In the genomic region with DNA sequence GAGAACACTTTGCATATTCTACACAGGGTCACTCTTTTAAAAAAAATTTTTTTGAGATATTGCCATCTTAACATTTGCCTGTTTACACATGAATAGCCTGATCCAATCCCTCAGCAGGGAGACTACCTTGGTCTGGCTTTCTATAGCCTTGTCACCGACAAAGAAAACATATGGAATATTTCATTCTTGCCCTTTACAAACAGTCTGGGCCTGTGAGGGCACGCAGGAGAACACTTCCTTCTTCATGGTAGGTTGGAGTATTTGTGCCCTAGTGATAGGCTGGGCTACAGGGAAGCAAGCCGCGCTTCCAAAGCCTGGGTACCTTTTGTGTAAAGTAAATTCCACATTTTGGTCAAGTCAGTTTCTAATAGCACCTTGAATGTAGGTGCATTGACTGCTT, we compare ENCODE assay signal across 19 mouse cellular contexts. TPM values are rescaled to one million over a fixed set of nuclear protein-coding genes. Genes with fewer than 3 reads are reported as not detected.
A peak's percentile ranks its signal among the peaks of the same experiment; 100 is the strongest.
DNase-seq lines count a peak whose midpoint lies in the region; ATAC-seq and TF ChIP-seq lines count a peak whose summit lies in the region.
"Had no signal": no experiment of that assay in that cellular context is flagged by ENCODE, and none has a peak within 500 bp of the region (broad histone marks: within the 10 kb centered on the region; RNA-seq: fewer than 3 reads in every experiment).

No protein-coding gene starts in this region.

- H3K4me3 ChIP-seq in hindbrain, embryonic 11.5 days (ENCODE audit: low read depth, low read length) = no peak overlapping the region
- H3K4me3 ChIP-seq in hindbrain, embryonic 10.5 days = no peak overlapping the region
- no peak overlapping the region for H3K4me3 ChIP-seq in hindbrain, postnatal 0 days (ENCODE audit: low read length)
- H3K4me3 ChIP-seq: embryonic facial prominence, embryonic 12.5 days; intestine, embryonic 15.5 days; layer of hippocampus, adult 2 months; left cerebral cortex, adult 2 months; liver, embryonic 12.5 days; midbrain, embryonic 13.5 days had no signal

- no peaks in the 10 kb centered on the region for H3K27me3 ChIP-seq in hindbrain, embryonic 11.5 days (ENCODE audit: control insufficient read depth, insufficient read depth, low read length)
- no peaks in the 10 kb centered on the region for H3K27me3 ChIP-seq in hindbrain, embryonic 10.5 days (ENCODE audit: insufficient read depth, poor library complexity, severe bottlenecking)
- no peaks in the 10 kb centered on the region for H3K27me3 ChIP-seq in hindbrain, postnatal 0 days (ENCODE audit: insufficient read depth, low read length)
- H3K27me3 ChIP-seq: embryonic facial prominence, embryonic 12.5 days; intestine, embryonic 15.5 days; liver, embryonic 12.5 days; Patski had no signal

- H3K36me3 ChIP-seq in hindbrain, embryonic 11.5 days (ENCODE audit: control insufficient read depth, insufficient read depth, low read length) = no peaks in the 10 kb centered on the region
- H3K36me3 ChIP-seq in hindbrain, embryonic 10.5 days = peaks cover 17% of the 10 kb centered on the region
- H3K36me3 ChIP-seq in hindbrain, postnatal 0 days (ENCODE audit: insufficient read depth, low read length) = no peaks in the 10 kb centered on the region

- no peaks in the 10 kb centered on the region; the same call in 1 of the 2 replicates for H3K4me1 ChIP-seq in hindbrain, embryonic 11.5 days (replicated peaks; ENCODE audit: control insufficient read depth, insufficient read depth, low read length)
- peaks cover 37% of the 10 kb centered on the region for H3K4me1 ChIP-seq in hindbrain, embryonic 10.5 days (replicated peaks)
- H3K4me1 ChIP-seq in hindbrain, postnatal 0 days (ENCODE audit: insufficient read depth, low read length) = peaks cover 3% of the 10 kb centered on the region

- H3K4me2 ChIP-seq in hindbrain, embryonic 11.5 days (replicated peaks; ENCODE audit: low read depth, low read length) = no peak overlapping the region
- H3K4me2 ChIP-seq in hindbrain, postnatal 0 days (ENCODE audit: low read depth, low read length) = no peak overlapping the region
- H3K4me2 ChIP-seq: embryonic facial prominence, embryonic 12.5 days; intestine, embryonic 15.5 days; midbrain, embryonic 13.5 days had no signal

- H3K9ac ChIP-seq in hindbrain, embryonic 11.5 days (ENCODE audit: low read depth, low read length) = 0 out of 2 replicates have a peak overlapping the region, but pooled peaks have one; percentile 11
- H3K9ac ChIP-seq in hindbrain, postnatal 0 days (replicated peaks; ENCODE audit: low read length) = no peak overlapping the region
- H3K9ac ChIP-seq: embryonic facial prominence, embryonic 12.5 days; intestine, embryonic 15.5 days; liver, embryonic 12.5 days; midbrain, embryonic 13.5 days had no signal

- DNase-seq in hindbrain, embryonic 11.5 days (ENCODE audit: low spot score) = no peak
- DNase-seq in hindbrain, embryonic 10.5 days (ENCODE audit: low spot score) = no peak
- peak; percentile 37 for DNase-seq in cerebellum, adult 11 months
- peak; percentile 84 for DNase-seq in cerebellum, adult 9-10 months
- DNase-seq in hindbrain, postnatal 0 days (ENCODE audit: low spot score) = peak; percentile 22
- DNase-seq in T-cell, adult 2 months (ENCODE audit: low spot score) = no peak
- DNase-seq in gastrocnemius, postnatal 4 days (ENCODE audit: low spot score in 2 of 2) = no peak
- DNase-seq in layer of hippocampus, adult 9-10 months (ENCODE audit: low spot score) = no peak
- DNase-seq: heart, postnatal 14 days; right cerebral cortex, postnatal 4 days had no signal

- H3K9me3 ChIP-seq in hindbrain, embryonic 11.5 days (ENCODE audit: control insufficient read depth, low read length) = no peaks in the 10 kb centered on the region
- no peaks in the 10 kb centered on the region for H3K9me3 ChIP-seq in hindbrain, embryonic 10.5 days
- H3K9me3 ChIP-seq in hindbrain, postnatal 0 days (ENCODE audit: low read length) = no peaks in the 10 kb centered on the region
- H3K9me3 ChIP-seq: embryonic facial prominence, embryonic 12.5 days; intestine, embryonic 15.5 days; liver, embryonic 12.5 days; midbrain, embryonic 13.5 days had no signal

- WGBS in hindbrain, embryonic 11.5 days = 65% methylated on average over 4 of the region's 4 CpGs
- 68% methylated on average over 4 of the region's 4 CpGs for WGBS in hindbrain, embryonic 10.5 days
- 66% methylated on average over 4 of the region's 4 CpGs for WGBS in hindbrain, postnatal 0 days

- H3K27ac ChIP-seq in hindbrain, embryonic 11.5 days (ENCODE audit: low read depth, low read length) = no peak overlapping the region
- no peak overlapping the region for H3K27ac ChIP-seq in hindbrain, embryonic 10.5 days
- H3K27ac ChIP-seq in hindbrain, postnatal 0 days = no peak overlapping the region
- H3K27ac ChIP-seq: embryonic facial prominence, embryonic 12.5 days; kidney, postnatal 0 days; layer of hippocampus, adult 2 months; left cerebral cortex, adult 2 months; liver, embryonic 12.5 days; midbrain, embryonic 13.5 days had no signal

- no peak for TF ChIP-seq CTCF in hindbrain, postnatal 0 days (IDR thresholded peaks at IDR 0.05; ENCODE audit: low read depth)

- no peak for ATAC-seq in hindbrain, embryonic 11.5 days (ENCODE audit: low FRiP score)
- ATAC-seq in hindbrain, postnatal 0 days = 0 out of 2 replicates have a peak, but pooled peaks have one; percentile 61
- ATAC-seq: forebrain, embryonic 16.5 days; intestine, embryonic 15.5 days; midbrain, embryonic 13.5 days; Patski had no signal

RNA-seq across cellular contexts. Expression of gene Lgr4, which starts 11.3 kb away (rescaled TPM):
- polyA plus RNA-seq in hindbrain, embryonic 11.5 days (2014; fragmentation: Nextera tagmentation; extraction: Ambion mirVana) = 18.3 and 20.7 TPM in 2 replicates
- 13.0 TPM in 2 replicates for polyA plus RNA-seq in hindbrain, embryonic 10.5 days (2016; fragmentation: Nextera tagmentation; extraction: Ambion mirVana)
- 27.9 and 28.2 TPM in 2 replicates for total RNA-seq in hindbrain, postnatal 0 days (2014; rRNA removed)
- polyA plus RNA-seq in hindbrain, postnatal 0 days (2015; fragmentation: Nextera tagmentation; extraction: Ambion mirVana) = 9.0 and 9.8 TPM in 2 replicates
- total RNA-seq in gastrocnemius, postnatal 4 days (2021) = 10 to 100 TPM; 33.2 to 36.3 TPM

RNA-seq across cellular contexts. Expression of gene Lin7c, which starts 38.1 kb away (rescaled TPM):
- 140 and 161 TPM in 2 replicates for polyA plus RNA-seq in hindbrain, embryonic 11.5 days (2014; fragmentation: Nextera tagmentation; extraction: Ambion mirVana)
- polyA plus RNA-seq in hindbrain, embryonic 10.5 days (2016; fragmentation: Nextera tagmentation; extraction: Ambion mirVana) = 91.5 and 96.0 TPM in 2 replicates
- 147 and 171 TPM in 2 replicates for total RNA-seq in hindbrain, postnatal 0 days (2014; rRNA removed)
- 153 and 158 TPM in 2 replicates for polyA plus RNA-seq in hindbrain, postnatal 0 days (2015; fragmentation: Nextera tagmentation; extraction: Ambion mirVana)
- total RNA-seq in gastrocnemius, postnatal 4 days (2021) = 10 to 100 TPM; 38.6 to 47.3 TPM

Comparison
In these comparisons a context has a peak if more than half of its experiments do, and no peak if none do; other contexts are left out.
1. DNase-seq: peak in cerebellum, adult 11 months (single experiment), cerebellum, adult 9-10 months (single experiment) and hindbrain, postnatal 0 days (single experiment); none in hindbrain, embryonic 11.5 days (single experiment), hindbrain, embryonic 10.5 days (single experiment), T-cell, adult 2 months (single experiment), gastrocnemius, postnatal 4 days (0 of 2) and layer of hippocampus, adult 9-10 months (single experiment).